Mouse (Mus musculus): Measurements from ENCODE around the gene Fastk.

Gene Fastk

GRCm38 (mm10) chr5:24452691-24453233 is 7.7 kb upstream of the Fastk start:
- no peak for DNase-seq (ENCODE audit: low read depth)

GRCm38 (mm10) chr5:24452030-24452690 is 7.1 kb upstream of the Fastk start, which contains the start of gene Agap3:
Gene Agap3, plus strand, starts transcription at chr5:24452177.
- DNase-seq (ENCODE audit: low read depth) = no peak

GRCm38 (mm10) chr5:24451264-24452029 is 6.4 kb upstream of the Fastk start:
- DNase-seq (ENCODE audit: low read depth) = peak; percentile 62

- DNase-seq (ENCODE audit: low read depth) = no peak
These were observed 2.7 kb upstream of the Fastk start, which contains the start of gene Tmub1 for GRCm38 (mm10) chr5:24447624-24448298. Gene Tmub1, minus strand, starts transcription at chr5:24447854.

GRCm38 (mm10) chr5:24446630-24447029 is 1.5 kb upstream of the Fastk start:
- no peak for DNase-seq (ENCODE audit: low read depth)

GRCm38 (mm10) chr5:24445428-24446080 is 467 bp upstream of the Fastk start:
- DNase-seq (ENCODE audit: low read depth) = no peak

- no peak for DNase-seq (ENCODE audit: low read depth)
These were observed 1.2 kb downstream of the Fastk start for GRCm38 (mm10) chr5:24443927-24444326.

- no peak for DNase-seq (ENCODE audit: low read depth)
These were observed 1.9 kb downstream of the Fastk start for GRCm38 (mm10) chr5:24443204-24443603.

- DNase-seq (ENCODE audit: low read depth) = no peak
These were observed 3.1 kb downstream of the Fastk start for GRCm38 (mm10) chr5:24442029-24442428.

- no peak for DNase-seq (ENCODE audit: low read depth)
These were observed 3.9 kb downstream of the Fastk start for GRCm38 (mm10) chr5:24441187-24441586.

- DNase-seq (ENCODE audit: low read depth) = no peak
These were observed 11.1 kb downstream of the Fastk start for GRCm38 (mm10) chr5:24433993-24434392.

- no peak for DNase-seq (ENCODE audit: low read depth)
These were observed 16.5 kb downstream of the Fastk start for GRCm38 (mm10) chr5:24428596-24428995.

- no peak for DNase-seq (ENCODE audit: low read depth)
These were observed 17.1 kb downstream of the Fastk start for GRCm38 (mm10) chr5:24427981-24428402.

- no peak for DNase-seq (ENCODE audit: low read depth)
These were observed 17.8 kb downstream of the Fastk start for GRCm38 (mm10) chr5:24427285-24427633.

- no peak for DNase-seq (ENCODE audit: low read depth)
These were observed 18.4 kb downstream of the Fastk start for GRCm38 (mm10) chr5:24426556-24427284.

GRCm38 (mm10) chr5:24426037-24426432 is 19.1 kb downstream of the Fastk start:
- DNase-seq (ENCODE audit: low read depth) = no peak

GRCm38 (mm10) chr5:24425421-24426036 is 19.6 kb downstream of the Fastk start:
- DNase-seq (ENCODE audit: low read depth) = no peak

- no peak for DNase-seq (ENCODE audit: low read depth)
These were observed 20.2 kb downstream of the Fastk start for GRCm38 (mm10) chr5:24424861-24425411.

GRCm38 (mm10) chr5:24424004-24424781 is 20.9 kb downstream of the Fastk start:
- no peak for DNase-seq (ENCODE audit: low read depth)
